Mouse (Mus musculus) kidney, adult 10 weeks (tissue): ENCODE data around the gene Chic2. TPM values are rescaled to one million over a fixed set of nuclear protein-coding genes. Genes with fewer than 3 reads are reported as not detected.

Experiments
- polyA plus RNA-seq: library from polyadenylated mRNA; stranded (reverse); fragments of 350-450 nt; fragmentation: Illumina TruSeq; extraction: RNeasy Lipid Tissue Mini Kit (QIAGEN cat#74804); gene quantifications from one replicate; pipeline ENCODE4 v1.2.3, GENCODE M21; 2014; ENCODE audit warnings: low read depth, low replicate concordance

The Chic2 gene
- 9.9 TPM for polyA plus RNA-seq

GRCm38 (mm10) chr5:75044310-75044904 is at the start of gene Chic2:
TSS of gene Chic2 (minus strand) at chr5:75044774.

GRCm38 (mm10) chr5:75075383-75075941 is 30.9 kb upstream of the Chic2 start, which contains the start of gene Gsx2:
TSS of gene Gsx2 (plus strand) at chr5:75075601.

Other genes starting within 250 kb of the Chic2 start
- not detected for gene Gsx2, start 30.8 kb upstream of the Chic2 start, polyA plus RNA-seq
- 35.8 TPM for gene Pdgfra, start 107.5 kb upstream of the Chic2 start, polyA plus RNA-seq